Mouse (Mus musculus) heart, postnatal 14 days (tissue): ENCODE measurements around the gene Gm10563. TPM values are rescaled to one million over a fixed set of nuclear protein-coding genes. Genes with fewer than 3 reads are reported as not detected.
"Not testable (repeated sequence)": the region's sequence is repeated elsewhere in the genome, so short reads cannot be mapped to it uniquely, and the experiment has no call there.

Experiments used
- DNase-seq, 2 experiments: peaks; one replicate each; pipeline ENCODE4 v3.0.0; 2021 to 2022
- intact Hi-C: fragments of 180-260 bp; cut with DNase I; formaldehyde crosslinking; loops from one replicate; pipeline ENCODE4 v1.15.1; 2025
- long read RNA-seq, 2 experiments: library from polyadenylated mRNA; stranded (forward); transcript quantifications; one replicate each; pipeline ENCODE4 v2.0.0; 2021
- total RNA-seq, 2 experiments: library from RNA; stranded (reverse); gene quantifications; 2 replicates each; pipeline ENCODE4 v1.2.3; 2021

The Gm10563 gene
- not detected for total RNA-seq
- long read RNA-seq, experiment 1, partial matches to known transcripts, result 0 of 2 reads
- long read RNA-seq, experiment 1, other reads (novel, unspliced or antisense), result 2 of 2 reads
- long read RNA-seq, experiment 2, result 0 reads

- intact Hi-C loops, DNase-seq: not testable (repeated sequence)
Observed at GRCm38 (mm10) chr4:155645308-155645707, at the start of gene Gm10563. TSS of gene Gm10563 (minus strand) at chr4:155645408.

- intact Hi-C loops, result loop anchor here (5.0 kb wide), 1 partner anchor 212 kb away; no protein-coding TSS in a partner anchor
- peak; percentile 69 to 71 for DNase-seq
Observed at GRCm38 (mm10) chr4:155694482-155695401, 49.5 kb upstream of the Gm10563 start.

- peak in 1 of 2 experiments; percentile 72 for DNase-seq
- intact Hi-C loops, result no loop called here
Observed at GRCm38 (mm10) chr4:155694111-155694481, 48.9 kb upstream of the Gm10563 start, which contains the start of gene Fndc10. TSS of gene Fndc10 (plus strand) at chr4:155694342.

- intact Hi-C loops, result no loop called here
Observed at GRCm38 (mm10) chr4:155692421-155692820, 47.2 kb upstream of the Gm10563 start.

GRCm38 (mm10) chr4:155690571-155691375 lies 45.6 kb upstream of the Gm10563 start:
- intact Hi-C loops, result no loop called here
- DNase-seq, result no peak

More at GRCm38 (mm10) chr4:155692421-155692820, 47.2 kb upstream of the Gm10563 start:
- no peak for DNase-seq

- intact Hi-C loops, DNase-seq: not testable (repeated sequence)
Observed at GRCm38 (mm10) chr4:155687764-155688163, 42.6 kb upstream of the Gm10563 start.

GRCm38 (mm10) chr4:155683670-155684277 lies 38.6 kb upstream of the Gm10563 start:
- DNase-seq, intact Hi-C loops: not testable (repeated sequence)

GRCm38 (mm10) chr4:155675991-155676390 lies 30.8 kb upstream of the Gm10563 start:
- intact Hi-C loops, result no loop called here
- peak in 1 of 2 experiments; percentile 24 for DNase-seq

- intact Hi-C loops, result no loop called here
- no peak for DNase-seq
Observed at GRCm38 (mm10) chr4:155672082-155672481, 26.9 kb upstream of the Gm10563 start.

GRCm38 (mm10) chr4:155670236-155670635 lies 25.0 kb upstream of the Gm10563 start:
- DNase-seq, intact Hi-C loops: not testable (repeated sequence)

GRCm38 (mm10) chr4:155669598-155670075 lies 24.4 kb upstream of the Gm10563 start:
- intact Hi-C loops, result loop anchor here (5.0 kb wide), 1 partner anchor 42 kb away; no protein-coding TSS in a partner anchor
- no peak for DNase-seq

- DNase-seq, result peak; percentile 95 to 97
- intact Hi-C loops, result loop anchor here (5.0 kb wide), 1 partner anchor 42 kb away; no protein-coding TSS in a partner anchor
Observed at GRCm38 (mm10) chr4:155668689-155669597, 23.7 kb upstream of the Gm10563 start, which contains the start of gene Mib2. TSS of gene Mib2 (minus strand) at chr4:155669198.

- no peak for DNase-seq
- intact Hi-C loops, result loop anchor here (5.0 kb wide), 1 partner anchor 40 kb away; no protein-coding TSS in a partner anchor
Observed at GRCm38 (mm10) chr4:155666903-155667302, 21.7 kb upstream of the Gm10563 start.

GRCm38 (mm10) chr4:155660641-155661040 lies 15.4 kb upstream of the Gm10563 start:
- DNase-seq, result no peak
- intact Hi-C loops, result no loop called here

GRCm38 (mm10) chr4:155658961-155659360 lies 13.8 kb upstream of the Gm10563 start:
- DNase-seq, result no peak
- intact Hi-C loops, result no loop called here

- intact Hi-C loops, result no loop called here
- no peak for DNase-seq
Observed at GRCm38 (mm10) chr4:155656214-155656751, 11.1 kb upstream of the Gm10563 start.

- intact Hi-C loops, result no loop called here
- DNase-seq, result peak; percentile 63
Observed at GRCm38 (mm10) chr4:155654456-155655298, 9.5 kb upstream of the Gm10563 start.

GRCm38 (mm10) chr4:155654183-155654455 lies 8.9 kb upstream of the Gm10563 start:
- intact Hi-C loops, result no loop called here
- no peak for DNase-seq
